Mouse (Mus musculus) spleen, adult 2 months (tissue): ENCODE results near the gene Il1r1. TPM values are rescaled to one million over a fixed set of nuclear protein-coding genes. Genes with fewer than 3 reads are reported as not detected.

Experiments used
- DNase-seq, 2 experiments: peaks; one replicate each; pipeline versions ENCODE4 v3.0.0 to v3.0.0-alpha.2; 2012 to 2021; ENCODE audit warnings: low spot score in 2 of 2, low read depth in 1 of 2
- H3K27ac ChIP-seq: fragments of 200-500 bp; 2 replicates; pipeline ENCODE4 v1.5.1; 2012; ENCODE audit warnings: low read length, inconsistent platforms; ENCODE audit not compliant: insufficient read depth
- H3K27me3 ChIP-seq: fragments of 200-500 bp; 2 replicates; pipeline ENCODE4 v1.6.1; 2012; ENCODE audit warnings: mild to moderate bottlenecking, moderate library complexity, low read length, inconsistent platforms; ENCODE audit not compliant: control insufficient read depth, insufficient read depth
- H3K36me3 ChIP-seq: fragments of 200-500 bp; 2 replicates; pipeline ENCODE4 v1.6.1; 2012; ENCODE audit warnings: mild to moderate bottlenecking, low read length, inconsistent platforms; ENCODE audit not compliant: control insufficient read depth, insufficient read depth
- H3K4me1 ChIP-seq: fragments of 200-500 bp; 2 replicates; pipeline ENCODE4 v1.6.1; 2011; ENCODE audit warnings: inconsistent platforms; ENCODE audit not compliant: control insufficient read depth, insufficient read depth, insufficient read length
- H3K4me3 ChIP-seq: fragments of 200-500 bp; 2 replicates; pipeline ENCODE4 v1.5.1; 2011; ENCODE audit warnings: mild to moderate bottlenecking, inconsistent platforms; ENCODE audit not compliant: insufficient read depth, insufficient read length; ENCODE audit errors: extremely low read depth
- CTCF ChIP-seq: fragments of 200-500 bp; IDR thresholded peaks from 2 replicates; pipeline ENCODE4 v1.5.1; 2011; ENCODE audit warnings: mild to moderate bottlenecking, inconsistent platforms; ENCODE audit not compliant: insufficient read depth, insufficient read length, insufficient replicate concordance; ENCODE audit errors: extremely low read depth
- POLR2A ChIP-seq: fragments of 200-500 bp; IDR thresholded peaks from 2 replicates; pipeline ENCODE4 v1.6.1; 2011; ENCODE audit warnings: low read depth, low read length, inconsistent platforms
- WGBS: fragments of 180-500 bp; shearing (Covaris S2); methylation state at CpG from one replicate; pipeline ENCODE4 v1.1.7; 2018; 5-methylcytosine and 5-hydroxymethylcytosine counted together
- polyA plus RNA-seq: library from polyadenylated mRNA; depleted of rRNA; stranded (reverse); fragments of >200 nt; gene quantifications from 2 replicates; pipeline ENCODE4 v1.2.3, GENCODE M21; 2012; rRNA removed

The Il1r1 gene
- polyA plus RNA-seq, 1 experiment, result 3.9 TPM

DNA sequence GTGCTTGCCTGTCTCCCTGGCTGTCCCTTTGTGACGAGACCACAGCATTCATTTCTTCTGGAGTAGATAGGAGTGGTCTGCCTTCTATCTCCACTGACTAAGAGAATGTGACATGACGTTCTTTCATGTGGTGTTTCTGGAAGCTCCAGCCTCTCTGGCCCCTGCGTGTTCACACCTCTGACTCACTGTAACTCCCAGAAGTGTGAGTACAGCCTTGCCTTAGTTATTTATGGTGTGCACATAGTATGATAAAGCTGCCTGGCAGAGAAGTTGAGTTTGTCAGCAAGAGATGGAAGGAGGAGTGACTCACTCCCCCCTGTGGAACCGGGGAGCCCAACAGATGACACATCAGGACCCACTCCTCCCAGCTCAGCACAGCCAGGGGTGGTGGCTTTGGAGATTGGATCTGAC is 133.9 kb downstream of the Il1r1 start:
- TF ChIP-seq CTCF, result no peak
- no peak for TF ChIP-seq POLR2A
- no peak for DNase-seq
- Histone ChIP-seq H3K27me3 (no peaks in the 10 kb centered on the region), H3K4me1 (peaks cover 6% of the 10 kb centered on the region; the same call in 1 of the 2 replicates), H3K27ac (no peak overlapping the region), H3K4me3 (no peak overlapping the region), H3K36me3 (no peaks in the 10 kb centered on the region)
- whole genome bisulfite sequencing, result 74% methylated on average over 4 of the region's 4 CpGs

DNA sequence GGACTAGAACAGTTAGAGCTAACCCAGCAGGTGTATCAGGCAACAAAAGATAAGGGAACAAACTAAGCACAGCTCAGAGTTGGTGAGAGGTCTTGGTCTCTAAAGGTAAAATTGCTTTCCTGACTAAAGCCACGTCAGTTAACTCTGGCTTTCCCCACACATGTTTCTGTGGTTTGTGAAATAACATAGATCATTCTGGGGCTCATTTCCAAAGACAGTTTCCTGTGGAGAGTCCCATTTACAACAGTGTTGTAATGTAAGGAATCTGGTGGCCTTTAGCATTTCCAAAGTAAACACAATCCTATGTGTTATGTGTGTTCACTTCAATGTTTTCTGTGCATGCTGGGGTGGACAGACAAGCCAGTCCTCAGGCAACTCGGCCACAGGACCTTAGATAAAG is 134.9 kb downstream of the Il1r1 start:
- Histone ChIP-seq H3K27me3 (no peaks in the 10 kb centered on the region), H3K4me1 (peaks cover 6% of the 10 kb centered on the region; the same call in 1 of the 2 replicates), H3K36me3 (no peaks in the 10 kb centered on the region), H3K27ac (no peak overlapping the region), H3K4me3 (no peak overlapping the region)
- no peak for DNase-seq
- no peak for TF ChIP-seq CTCF
- no peak for TF ChIP-seq POLR2A
- 38% methylated on average over 2 of the region's 2 CpGs for WGBS

DNA sequence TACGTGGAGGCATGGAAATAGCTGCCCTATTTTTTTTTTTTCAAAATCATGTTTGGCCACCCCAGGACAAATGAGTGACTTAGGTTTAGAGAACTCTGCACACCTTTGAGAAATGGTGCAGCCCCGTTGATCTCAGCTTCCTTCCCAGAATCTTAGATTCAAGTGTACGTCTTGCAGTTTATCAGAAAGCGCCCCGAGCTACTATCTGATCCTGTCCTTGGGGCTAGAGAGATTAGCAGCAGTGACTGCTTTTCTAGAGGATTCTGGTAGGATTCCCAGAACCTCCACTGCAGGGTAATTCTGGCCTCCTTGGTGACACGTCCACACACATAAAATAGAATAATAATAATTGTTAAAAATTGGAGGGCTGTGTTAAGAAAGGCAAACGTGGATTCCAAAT is 136.1 kb downstream of the Il1r1 start:
- TF ChIP-seq POLR2A (no peak), CTCF (no peak)
- WGBS, result 72% methylated on average over 7 of the region's 7 CpGs
- H3K4me1 ChIP-seq, result peaks cover 4% of the 10 kb centered on the region; the same call in 1 of the 2 replicates
- H3K4me3 ChIP-seq, result no peak overlapping the region
- no peak overlapping the region for H3K27ac ChIP-seq
- H3K27me3 ChIP-seq, result no peaks in the 10 kb centered on the region
- H3K36me3 ChIP-seq, result no peaks in the 10 kb centered on the region
- DNase-seq, result no peak

DNA sequence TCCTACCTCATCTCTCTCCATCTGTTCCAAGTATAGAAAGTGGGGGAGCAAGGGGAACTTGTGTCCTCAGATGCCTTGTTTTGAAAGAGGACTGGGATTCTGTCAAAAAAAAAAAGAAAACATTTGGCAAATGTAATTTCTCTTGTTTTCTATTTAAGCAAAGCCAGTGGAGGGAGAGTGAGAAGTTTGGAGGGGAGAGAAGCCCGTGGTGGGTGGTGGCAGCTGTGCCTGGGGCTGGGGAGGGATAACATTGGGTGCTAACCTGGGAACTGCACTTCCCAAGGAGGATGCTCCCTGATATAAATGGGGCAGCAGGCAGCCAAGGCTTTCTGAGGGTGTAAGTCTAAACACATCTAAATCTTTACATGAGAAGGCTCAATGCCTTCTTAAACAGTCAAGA is 136.7 kb downstream of the Il1r1 start:
- no peak for DNase-seq
- Histone ChIP-seq H3K27me3 (no peaks in the 10 kb centered on the region), H3K4me3 (no peak overlapping the region), H3K4me1 (no peaks in the 10 kb centered on the region), H3K27ac (no peak overlapping the region), H3K36me3 (no peaks in the 10 kb centered on the region)
- no peak for TF ChIP-seq CTCF
- TF ChIP-seq POLR2A, result no peak
- WGBS, result 73% methylated on average over 1 of the region's 1 CpGs

DNA sequence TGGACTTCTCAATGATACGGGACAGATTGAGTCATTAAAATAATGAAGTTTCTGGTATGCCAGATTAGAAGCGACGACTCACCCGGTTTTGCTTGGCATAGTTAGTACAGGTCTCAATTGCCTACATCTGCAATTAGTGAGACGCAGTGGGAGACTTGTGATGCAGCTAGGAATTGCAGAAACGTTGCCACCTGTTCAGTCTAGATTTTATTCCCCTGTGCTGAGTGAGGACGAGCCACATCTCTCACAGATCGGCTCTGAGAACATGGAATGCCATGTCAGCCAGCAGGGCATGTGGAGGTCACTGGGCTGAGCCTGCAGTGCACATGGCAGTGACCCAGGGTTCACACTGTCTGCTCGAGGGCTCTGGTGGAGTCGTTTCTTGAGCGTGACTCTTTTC is 137.9 kb downstream of the Il1r1 start:
- H3K36me3 ChIP-seq, result no peaks in the 10 kb centered on the region
- 88% methylated on average over 11 of the region's 11 CpGs for WGBS

More for the DNA sequence above, 137.9 kb downstream of the Il1r1 start:
- no peak for TF ChIP-seq POLR2A
- no peak for TF ChIP-seq CTCF
- no peaks in the 10 kb centered on the region for H3K27me3 ChIP-seq
- H3K27ac ChIP-seq, result no peak overlapping the region
- DNase-seq, result no peak
- H3K4me1 ChIP-seq, result no peaks in the 10 kb centered on the region
- no peak overlapping the region for H3K4me3 ChIP-seq

Other genes with a start within 250 kb of the Il1r1 start
- gene Il1r2, start 151.0 kb upstream of the Il1r1 start, polyA plus RNA-seq, result 1.2 TPM in 2 replicates
- gene Il1rl2, start 99.5 kb downstream of the Il1r1 start, polyA plus RNA-seq, result 1.3 and 1.9 TPM in 2 replicates
- 0.69 and 0.89 TPM in 2 replicates for gene Il1rl1, start 204.5 kb downstream of the Il1r1 start, polyA plus RNA-seq
- 2.2 and 2.3 TPM in 2 replicates for gene Il18r1, start 240.5 kb downstream of the Il1r1 start, polyA plus RNA-seq